Mouse (Mus musculus) thymus, adult 2 months (tissue): ENCODE measurements around the gene Kif2a. TPM values are rescaled to one million over a fixed set of nuclear protein-coding genes. Genes with fewer than 3 reads are reported as not detected.

ENCODE experiments used
- DNase-seq: peaks from one replicate; pipeline ENCODE4 v3.0.0; 2021
- H3K27ac ChIP-seq: fragments of 200-500 bp; 2 replicates; pipeline ENCODE4 v1.5.1; 2012; ENCODE audit warnings: low read length, control low read depth; ENCODE audit not compliant: control insufficient read depth, insufficient read depth
- H3K27me3 ChIP-seq: fragments of 200-500 bp; 2 replicates; pipeline ENCODE4 v1.6.1; 2012; ENCODE audit warnings: mild to moderate bottlenecking, low read length, moderate library complexity, mixed read lengths; ENCODE audit not compliant: control insufficient read depth, insufficient read depth
- H3K36me3 ChIP-seq: fragments of 200-500 bp; 2 replicates; pipeline ENCODE4 v1.6.1; 2012; ENCODE audit warnings: mild to moderate bottlenecking, low read length, moderate library complexity; ENCODE audit not compliant: control insufficient read depth, insufficient read depth
- H3K4me1 ChIP-seq: fragments of 200-500 bp; replicated peaks from 2 replicates; pipeline ENCODE4 v1.6.1; 2012; ENCODE audit warnings: low read length; ENCODE audit not compliant: control insufficient read depth, insufficient read depth
- H3K4me3 ChIP-seq: fragments of 200-500 bp; 2 replicates; pipeline ENCODE4 v1.5.1; 2012; ENCODE audit warnings: mild to moderate bottlenecking, low read length, control low read depth, moderate library complexity; ENCODE audit not compliant: control insufficient read depth, insufficient read depth
- CTCF ChIP-seq: fragments of 200-500 bp; IDR thresholded peaks from 2 replicates; pipeline ENCODE4 v1.5.1; 2012; ENCODE audit warnings: mild to moderate bottlenecking, control low read depth, low read length, moderate library complexity, borderline replicate concordance; ENCODE audit not compliant: control insufficient read depth, poor library complexity, insufficient read depth; ENCODE audit errors: extremely low read depth
- POLR2A ChIP-seq: fragments of 200-500 bp; IDR thresholded peaks from 2 replicates; pipeline ENCODE4 v1.6.1; 2012; ENCODE audit warnings: mild to moderate bottlenecking, low read length, control low read depth, moderate library complexity; ENCODE audit not compliant: control insufficient read depth, poor library complexity, insufficient read depth; ENCODE audit errors: extremely low read depth
- WGBS: fragments of 180-500 bp; shearing (Covaris S2); methylation state at CpG from one replicate; pipeline ENCODE4 v1.1.7; 2018; 5-methylcytosine and 5-hydroxymethylcytosine counted together
- polyA plus RNA-seq: library from polyadenylated mRNA; depleted of rRNA; stranded (reverse); fragments of >200 nt; gene quantifications from 2 replicates; pipeline ENCODE4 v1.2.3, GENCODE M21; 2012; rRNA removed

Kif2a gene
- 3.7 and 4.5 TPM in 2 replicates for polyA plus RNA-seq

- Histone ChIP-seq H3K4me1 (peaks cover 9% of the 10 kb centered on the region; the same call in 1 of the 2 replicates), H3K4me3 (peak within 1 kb of the TSS; percentile 93), H3K36me3 (no peaks in the 10 kb centered on the region), H3K27me3 (no peaks in the 10 kb centered on the region), H3K27ac (peak within 1 kb of the TSS; percentile 67)
- peak; percentile 55 for DNase-seq
- WGBS: under 1% methylated on average over 79 of the region's 87 CpGs
- TF ChIP-seq POLR2A (no peak), CTCF (no peak)
Measured at GRCm38 (mm10) chr13:107021461-107022265, at the start of gene Kif2a. TSS of gene Kif2a (minus strand) at chr13:107022126.

- 68% methylated on average over 1 of the region's 1 CpGs for WGBS
Measured at GRCm38 (mm10) chr13:107069061-107069460, 47.1 kb upstream of the Kif2a start.

GRCm38 (mm10) chr13:107065098-107065855 lies 43.4 kb upstream of the Kif2a start:
- H3K27ac ChIP-seq: no peak overlapping the region
- H3K27me3 ChIP-seq: no peaks in the 10 kb centered on the region
- TF ChIP-seq POLR2A (no peak), CTCF (no peak)
- no peaks in the 10 kb centered on the region for H3K4me1 ChIP-seq
- H3K36me3 ChIP-seq: no peaks in the 10 kb centered on the region
- H3K4me3 ChIP-seq: no peak overlapping the region
- no peak for DNase-seq
- WGBS: 91% methylated on average over 10 of the region's 10 CpGs

More at GRCm38 (mm10) chr13:107069061-107069460, 47.1 kb upstream of the Kif2a start:
- no peak for DNase-seq
- Histone ChIP-seq H3K36me3 (no peaks in the 10 kb centered on the region), H3K27ac (no peak overlapping the region), H3K27me3 (no peaks in the 10 kb centered on the region), H3K4me3 (no peak overlapping the region), H3K4me1 (no peaks in the 10 kb centered on the region)
- TF ChIP-seq CTCF (no peak), POLR2A (no peak)

- 88% methylated on average over 2 of the region's 2 CpGs for WGBS
- Histone ChIP-seq H3K4me3 (no peak overlapping the region), H3K27me3 (no peaks in the 10 kb centered on the region), H3K36me3 (no peaks in the 10 kb centered on the region), H3K4me1 (peaks cover 4% of the 10 kb centered on the region), H3K27ac (no peak overlapping the region)
- no peak for TF ChIP-seq CTCF
- TF ChIP-seq POLR2A: no peak
- DNase-seq: no peak
Measured at GRCm38 (mm10) chr13:107064263-107064662, 42.3 kb upstream of the Kif2a start.

GRCm38 (mm10) chr13:107063115-107063807 lies 41.3 kb upstream of the Kif2a start:
- Histone ChIP-seq H3K4me1 (peaks cover 6% of the 10 kb centered on the region), H3K4me3 (no peak overlapping the region), H3K36me3 (no peaks in the 10 kb centered on the region), H3K27me3 (no peaks in the 10 kb centered on the region), H3K27ac (no peak overlapping the region)
- TF ChIP-seq POLR2A (no peak), CTCF (no peak)
- DNase-seq: no peak
- 43% methylated on average over 7 of the region's 7 CpGs for WGBS

- Histone ChIP-seq H3K4me1 (peaks cover 6% of the 10 kb centered on the region), H3K4me3 (no peak overlapping the region), H3K36me3 (no peaks in the 10 kb centered on the region), H3K27me3 (no peaks in the 10 kb centered on the region), H3K27ac (no peak overlapping the region)
- no peak for TF ChIP-seq CTCF
- TF ChIP-seq POLR2A: no peak
- no peak for DNase-seq
- WGBS: 82% methylated on average over 7 of the region's 7 CpGs
Measured at GRCm38 (mm10) chr13:107060098-107060497, 38.2 kb upstream of the Kif2a start.
